Mouse (Mus musculus) spleen, postnatal 0 days (tissue): ENCODE data around the gene Hist1h1c. TPM values are rescaled to one million over a fixed set of nuclear protein-coding genes. Genes with fewer than 3 reads are reported as not detected.

Source experiments
- polyA plus RNA-seq: library from polyadenylated mRNA; unstranded; fragments of >200 nt; fragmentation: Nextera tagmentation; extraction: Ambion mirVana; gene quantifications from 2 replicates; pipeline ENCODE4 v1.2.1, GENCODE M21; 2015

Hist1h1c gene
- polyA plus RNA-seq, result 62.5 and 68.9 TPM in 2 replicates

GRCm38 (mm10) chr13:23738677-23739068 is at the start of gene Hist1h1c:
TSS of gene Hist1h1c (plus strand) at chr13:23738808.

GRCm38 (mm10) chr13:23695514-23695913 is 43.1 kb upstream of the Hist1h1c start, which contains the start of gene Hist1h1t:
TSS of gene Hist1h1t (plus strand) at chr13:23695814.

GRCm38 (mm10) chr13:23698300-23698693 is 40.3 kb upstream of the Hist1h1c start, which contains the start of gene Hist1h4c:
TSS of gene Hist1h4c (minus strand) at chr13:23698454.

GRCm38 (mm10) chr13:23710374-23711089 is 28.1 kb upstream of the Hist1h1c start, which contains the start of gene Hfe:
TSS of gene Hfe (minus strand) at chr13:23710854.

GRCm38 (mm10) chr13:23745381-23746161 is 7.0 kb downstream of the Hist1h1c start, which contains the start of gene Hist1h3c:
TSS of gene Hist1h3c (minus strand) at chr13:23745602.

GRCm38 (mm10) chr13:23746201-23747080 is 7.8 kb downstream of the Hist1h1c start, which contains the start of gene Hist1h2bb:
TSS of gene Hist1h2bb (plus strand) at chr13:23746734.

GRCm38 (mm10) chr13:23750839-23751477 is 12.3 kb downstream of the Hist1h1c start, which contains the start of gene Hist1h2ab:
TSS of gene Hist1h2ab (plus strand) at chr13:23751126.

GRCm38 (mm10) chr13:23752067-23752741 is 13.6 kb downstream of the Hist1h1c start, which contains the start of gene Hist1h3b:
TSS of gene Hist1h3b (plus strand) at chr13:23752267.

GRCm38 (mm10) chr13:23756790-23757189 is 18.2 kb downstream of the Hist1h1c start, which contains the start of gene Hist1h4b:
TSS of gene Hist1h4b (plus strand) at chr13:23757013.

GRCm38 (mm10) chr13:23760972-23761864 is 22.6 kb downstream of the Hist1h1c start, which contains the start of gene Hist1h4a:
TSS of gene Hist1h4a (minus strand) at chr13:23761230.

GRCm38 (mm10) chr13:23761871-23762821 is 23.5 kb downstream of the Hist1h1c start, which contains the start of gene Hist1h3a:
TSS of gene Hist1h3a (minus strand) at chr13:23762386.

GRCm38 (mm10) chr13:23763586-23764323 is 25.1 kb downstream of the Hist1h1c start, which contains the start of gene Hist1h1a:
TSS of gene Hist1h1a (plus strand) at chr13:23763666.

GRCm38 (mm10) chr13:23769613-23770012 is 31.0 kb downstream of the Hist1h1c start, which contains the start of gene Trim38:
TSS of gene Trim38 (plus strand) at chr13:23769913.

